Mouse (Mus musculus): ENCODE results near the gene Il7r. TPM values are rescaled to one million over a fixed set of nuclear protein-coding genes. Genes with fewer than 3 reads are reported as not detected.

Il7r gene
- polyA plus RNA-seq (2015; fragmentation: Nextera tagmentation; extraction: Ambion mirVana): 0.60 and 0.64 TPM in 2 replicates

GRCm38 (mm10) chr15:9530076-9530475, at the start of gene Il7r:
TSS of gene Il7r (minus strand) at chr15:9530176.

Other genes with a start within 250 kb of the Il7r start
- 0.11 TPM in 1 of 2 replicates, not detected in the other for gene Ugt3a2, start 194.6 kb downstream of the Il7r start, polyA plus RNA-seq (2015; fragmentation: Nextera tagmentation; extraction: Ambion mirVana)
- gene Capsl, start 94.1 kb downstream of the Il7r start, polyA plus RNA-seq (2015; fragmentation: Nextera tagmentation; extraction: Ambion mirVana): 0.19 TPM in 1 of 2 replicates, not detected in the other
- gene Spef2, start 218.7 kb upstream of the Il7r start, polyA plus RNA-seq (2015; fragmentation: Nextera tagmentation; extraction: Ambion mirVana): 0.04 and 0.09 TPM in 2 replicates